Mouse (Mus musculus) midbrain, embryonic 13.5 days (tissue): ENCODE data around the gene Amhr2. TPM values are rescaled to one million over a fixed set of nuclear protein-coding genes. Genes with fewer than 3 reads are reported as not detected.

ENCODE experiments used
- ATAC-seq: fragments of 200-750 bp; cut with Nextera tagmentation; 2 replicates; pipeline ENCODE4 v1.8.0; 2017; ENCODE audit warnings: mild to moderate bottlenecking, moderate TSS enrichment, moderate library complexity
- H3K27ac ChIP-seq: fragments of 300-500 bp; sonication (generic); 2 replicates; pipeline ENCODE4 v1.5.1; 2015; ENCODE audit warnings: inconsistent platforms, mild to moderate bottlenecking, moderate library complexity
- H3K27me3 ChIP-seq: fragments of 300-500 bp; sonication (generic); 2 replicates; pipeline ENCODE4 v1.6.1; 2015; ENCODE audit warnings: mild to moderate bottlenecking, inconsistent platforms
- H3K36me3 ChIP-seq: fragments of 300-500 bp; sonication (generic); 2 replicates; pipeline ENCODE4 v1.6.1; 2015; ENCODE audit warnings: mild to moderate bottlenecking, inconsistent platforms
- H3K4me1 ChIP-seq: fragments of 300-500 bp; sonication (generic); replicated peaks from 2 replicates; pipeline ENCODE4 v1.6.1; 2015; ENCODE audit warnings: inconsistent platforms
- H3K4me2 ChIP-seq: fragments of 300-500 bp; sonication (generic); replicated peaks from 2 replicates; pipeline ENCODE4 v1.6.1; 2015; ENCODE audit warnings: moderate library complexity, mild to moderate bottlenecking, inconsistent platforms
- H3K4me3 ChIP-seq: fragments of 300-500 bp; sonication (generic); replicated peaks from 2 replicates; pipeline ENCODE4 v1.5.1; 2015; ENCODE audit warnings: mild to moderate bottlenecking, inconsistent platforms
- H3K9ac ChIP-seq: fragments of 300-500 bp; sonication (generic); replicated peaks from 2 replicates; pipeline ENCODE4 v1.6.1; 2015; ENCODE audit warnings: mild to moderate bottlenecking, inconsistent platforms
- H3K9me3 ChIP-seq: fragments of 300-500 bp; sonication (generic); 2 replicates; pipeline ENCODE4 v1.6.1; 2016; ENCODE audit warnings: mild to moderate bottlenecking, inconsistent platforms
- WGBS: fragments of 180-500 bp; shearing (Covaris S2); methylation state at CpG from one replicate; pipeline ENCODE4 v1.1.7; 2015; 5-methylcytosine and 5-hydroxymethylcytosine counted together
- polyA plus RNA-seq: library from polyadenylated mRNA; unstranded; fragments of >200 nt; fragmentation: Nextera tagmentation; extraction: Ambion mirVana; gene quantifications from 2 replicates; pipeline ENCODE4 v1.2.1, GENCODE M21; 2015

Gene Amhr2
- 0.30 and 0.74 TPM in 2 replicates for polyA plus RNA-seq

DNA sequence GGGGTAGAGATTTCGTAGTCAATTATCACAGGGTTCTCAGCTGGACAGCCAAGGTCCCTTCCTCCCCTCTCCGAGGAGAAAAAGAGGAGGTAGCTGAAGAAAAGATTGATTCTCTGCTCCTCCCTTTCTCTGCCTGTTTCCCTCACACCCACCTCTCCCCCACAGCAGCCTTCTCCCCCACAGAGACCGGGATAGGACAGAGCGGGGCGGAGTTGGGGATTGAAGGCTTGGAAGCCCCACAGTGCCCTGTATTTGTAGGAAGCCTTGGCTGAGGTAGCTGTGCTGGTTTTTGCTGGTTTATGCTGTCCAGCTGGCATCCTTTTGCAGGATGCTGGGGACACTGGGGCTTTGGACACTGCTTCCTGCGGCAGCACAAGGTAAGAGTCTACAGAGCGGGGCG is at the start of gene Amhr2:
Gene Amhr2 (plus strand): TSS at position 222 of the 400 bp plus-strand sequence.
- no peaks in the 10 kb centered on the region for H3K27me3 ChIP-seq
- H3K27ac ChIP-seq, result no peak within 1 kb of the TSS
- H3K4me2 ChIP-seq, result no peak within 1 kb of the TSS
- ATAC-seq, result no peak
- H3K9ac ChIP-seq, result no peak within 1 kb of the TSS
- no peaks in the 10 kb centered on the region for H3K4me1 ChIP-seq
- H3K36me3 ChIP-seq, result no peaks in the 10 kb centered on the region
- no peaks in the 10 kb centered on the region for H3K9me3 ChIP-seq
- 63% methylated on average over 8 of the region's 8 CpGs for WGBS
- no peak within 1 kb of the TSS for H3K4me3 ChIP-seq

DNA sequence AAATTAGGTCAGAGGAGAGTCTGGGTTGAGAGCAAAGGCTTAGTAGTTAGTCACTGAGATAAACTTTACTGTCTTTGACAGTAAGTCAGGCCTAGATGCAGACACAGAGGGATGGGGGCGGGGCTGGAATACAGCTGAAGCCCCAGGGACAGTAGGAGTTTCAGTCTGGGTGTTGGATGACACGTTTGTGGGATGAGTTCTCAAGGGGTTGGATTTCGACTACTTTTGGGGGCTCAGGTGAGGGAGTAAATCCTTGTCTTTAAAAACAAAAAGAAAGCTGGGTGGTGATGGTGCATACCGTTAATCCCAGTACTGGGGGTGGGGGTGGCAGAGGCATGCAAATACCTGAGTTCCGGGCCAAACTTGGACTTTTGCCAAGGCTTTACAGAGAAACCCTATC is 46.5 kb upstream of the Amhr2 start:
- H3K9ac ChIP-seq, result no peak overlapping the region
- H3K9me3 ChIP-seq, result no peaks in the 10 kb centered on the region
- H3K4me1 ChIP-seq, result peaks cover 15% of the 10 kb centered on the region
- H3K27ac ChIP-seq, result no peak overlapping the region
- 12% methylated on average over 5 of the region's 5 CpGs for WGBS
- peaks cover 14% of the 10 kb centered on the region for H3K27me3 ChIP-seq
- no peaks in the 10 kb centered on the region for H3K36me3 ChIP-seq
- H3K4me3 ChIP-seq, result no peak overlapping the region
- H3K4me2 ChIP-seq, result no peak overlapping the region
- no peak for ATAC-seq

DNA sequence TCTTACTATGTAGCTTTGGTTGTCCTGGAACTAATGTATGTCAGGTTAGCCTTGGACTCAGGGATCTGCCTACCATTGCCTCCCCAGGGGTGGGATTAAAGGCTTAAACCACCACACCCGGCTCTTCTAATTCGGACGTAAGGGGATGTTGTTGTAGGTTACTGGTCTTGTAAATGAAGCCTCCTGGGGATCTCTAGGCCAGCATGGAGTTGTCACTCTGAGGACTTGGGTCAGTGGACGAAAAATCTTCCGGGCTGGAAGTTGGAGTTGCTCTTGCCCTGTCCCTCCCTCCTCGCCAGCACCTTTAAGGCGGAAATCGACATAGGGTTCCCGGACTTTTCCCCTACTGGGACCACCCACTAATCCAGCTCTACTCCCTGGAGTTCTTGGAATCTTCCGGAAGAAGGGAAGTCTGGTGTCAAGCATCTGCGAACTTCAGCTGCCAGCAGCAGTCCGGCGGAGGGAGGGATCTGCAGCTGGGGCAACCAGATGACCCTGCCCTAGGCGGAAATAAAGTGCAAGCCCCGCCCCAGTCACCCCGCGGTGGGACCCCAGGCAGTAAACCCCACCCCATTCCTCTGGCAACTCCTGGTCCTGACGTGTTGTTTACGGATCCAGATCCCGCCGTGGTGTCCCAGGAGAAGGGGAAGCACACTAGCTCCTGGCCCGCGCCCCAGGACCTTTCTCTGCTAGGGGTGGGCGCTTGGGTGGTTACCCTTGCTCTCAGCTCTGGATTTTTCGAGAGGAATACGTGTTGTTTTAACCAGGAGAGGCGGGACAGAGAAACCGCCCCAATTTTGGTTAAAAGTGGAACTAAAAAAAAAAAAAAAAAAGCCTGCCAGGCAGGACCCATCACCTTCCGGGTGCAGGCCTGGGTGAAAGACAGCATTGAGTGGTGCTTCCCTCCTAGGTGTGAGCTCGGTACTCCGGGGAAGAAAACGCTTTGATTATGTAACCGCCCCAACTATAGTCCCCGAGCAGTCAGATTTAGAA is 45.6 kb upstream of the Amhr2 start:
- WGBS, result 4% methylated on average over 34 of the region's 34 CpGs
- Histone ChIP-seq H3K4me1 (peaks cover 11% of the 10 kb centered on the region), H3K4me3 (peak overlapping the region; percentile 38), H3K27ac (no peak overlapping the region), H3K9ac (peak overlapping the region; percentile 54), H3K9me3 (no peaks in the 10 kb centered on the region), H3K27me3 (peaks cover 14% of the 10 kb centered on the region), H3K4me2 (peak overlapping the region; percentile 68), H3K36me3 (no peaks in the 10 kb centered on the region)
- 0 out of 2 replicates have a peak, but pooled peaks have one; percentile 34 for ATAC-seq

DNA sequence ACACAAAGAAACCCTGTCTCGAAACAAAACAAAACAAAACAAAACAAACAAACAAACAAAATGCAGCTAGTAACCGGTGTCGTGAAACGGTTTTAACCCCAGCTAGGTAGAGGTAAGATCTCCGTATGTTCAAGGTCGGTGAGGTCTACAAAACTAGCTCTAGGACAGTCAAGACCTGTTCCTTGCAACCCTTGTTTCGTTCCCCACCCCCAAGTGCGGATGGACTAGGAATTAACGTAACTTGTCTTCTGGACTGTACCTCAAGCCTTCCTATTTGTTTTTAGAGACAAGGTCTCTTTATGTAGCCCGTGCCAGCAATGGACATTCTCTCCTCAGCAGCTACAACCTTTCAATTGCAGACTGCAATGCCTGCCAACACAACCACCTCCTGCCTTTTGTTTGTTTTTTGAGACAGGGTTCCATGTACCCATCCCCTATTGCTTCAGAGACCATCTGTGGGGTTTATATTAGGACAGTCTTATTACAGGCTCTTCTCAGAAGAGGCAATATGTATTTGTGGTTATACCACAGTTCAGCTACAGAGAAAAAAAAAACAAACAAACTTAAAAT is 44.6 kb upstream of the Amhr2 start:
- WGBS, result 81% methylated on average over 10 of the region's 10 CpGs
- no peaks in the 10 kb centered on the region for H3K9me3 ChIP-seq
- peaks cover 14% of the 10 kb centered on the region for H3K27me3 ChIP-seq
- H3K4me3 ChIP-seq, result no peak overlapping the region
- no peak overlapping the region for H3K4me2 ChIP-seq
- H3K9ac ChIP-seq, result no peak overlapping the region
- peaks cover 15% of the 10 kb centered on the region for H3K4me1 ChIP-seq
- ATAC-seq, result no peak
- no peak overlapping the region for H3K27ac ChIP-seq
- H3K36me3 ChIP-seq, result no peaks in the 10 kb centered on the region

DNA sequence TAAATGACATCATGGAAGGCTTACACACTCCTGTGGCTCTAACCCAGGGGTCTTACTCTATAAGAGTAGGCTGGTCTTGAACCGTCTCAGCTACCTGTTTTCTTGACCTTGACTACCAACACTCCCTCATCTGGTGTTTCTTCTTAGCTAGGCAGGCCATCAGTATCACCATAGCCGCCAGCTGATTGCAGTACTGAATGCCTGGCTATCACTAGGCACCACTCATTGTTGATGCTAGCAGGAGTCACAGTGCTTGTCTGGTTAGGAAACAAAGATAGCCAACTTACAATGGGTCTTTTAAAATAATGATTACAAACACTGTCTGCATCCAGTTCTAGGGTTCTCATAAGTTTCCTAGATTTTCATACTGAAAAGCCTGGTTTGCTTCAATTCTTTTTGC is 43.9 kb upstream of the Amhr2 start:
- no peak overlapping the region for H3K27ac ChIP-seq
- H3K36me3 ChIP-seq, result no peaks in the 10 kb centered on the region
- ATAC-seq, result no peak
- H3K9me3 ChIP-seq, result no peaks in the 10 kb centered on the region
- no peak overlapping the region for H3K4me3 ChIP-seq
- peaks cover 10% of the 10 kb centered on the region for H3K27me3 ChIP-seq
- no peak overlapping the region for H3K9ac ChIP-seq
- H3K4me2 ChIP-seq, result no peak overlapping the region
- WGBS, result 79% methylated on average over 2 of the region's 2 CpGs
- H3K4me1 ChIP-seq, result peaks cover 15% of the 10 kb centered on the region

DNA sequence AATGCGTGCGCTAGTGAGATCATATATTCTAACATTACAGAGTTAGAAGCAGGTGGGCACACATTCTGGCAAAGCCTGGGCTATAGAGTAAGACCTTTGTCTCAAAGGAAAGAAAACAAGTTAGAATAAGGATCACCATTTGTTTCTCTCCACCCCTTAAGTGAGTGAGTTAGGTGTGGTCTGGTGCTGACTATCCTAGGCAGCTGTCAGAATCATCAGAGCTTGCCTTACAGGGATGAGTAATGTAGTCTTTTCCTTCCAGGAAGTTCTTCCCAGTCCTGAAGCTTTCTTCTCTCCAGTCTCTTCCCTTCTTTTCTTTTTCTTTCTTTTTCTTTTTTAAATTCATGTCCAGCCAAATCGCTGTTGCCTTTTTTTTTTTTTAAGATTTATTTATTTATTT is 43.0 kb upstream of the Amhr2 start:
- Histone ChIP-seq H3K27ac (no peak overlapping the region), H3K36me3 (no peaks in the 10 kb centered on the region), H3K9ac (no peak overlapping the region), H3K9me3 (no peaks in the 10 kb centered on the region), H3K4me2 (no peak overlapping the region), H3K4me3 (no peak overlapping the region), H3K4me1 (peaks cover 19% of the 10 kb centered on the region), H3K27me3 (peaks cover 7% of the 10 kb centered on the region; the same call in 1 of the 2 replicates)
- ATAC-seq, result no peak
- WGBS, result 95% methylated on average over 3 of the region's 3 CpGs

DNA sequence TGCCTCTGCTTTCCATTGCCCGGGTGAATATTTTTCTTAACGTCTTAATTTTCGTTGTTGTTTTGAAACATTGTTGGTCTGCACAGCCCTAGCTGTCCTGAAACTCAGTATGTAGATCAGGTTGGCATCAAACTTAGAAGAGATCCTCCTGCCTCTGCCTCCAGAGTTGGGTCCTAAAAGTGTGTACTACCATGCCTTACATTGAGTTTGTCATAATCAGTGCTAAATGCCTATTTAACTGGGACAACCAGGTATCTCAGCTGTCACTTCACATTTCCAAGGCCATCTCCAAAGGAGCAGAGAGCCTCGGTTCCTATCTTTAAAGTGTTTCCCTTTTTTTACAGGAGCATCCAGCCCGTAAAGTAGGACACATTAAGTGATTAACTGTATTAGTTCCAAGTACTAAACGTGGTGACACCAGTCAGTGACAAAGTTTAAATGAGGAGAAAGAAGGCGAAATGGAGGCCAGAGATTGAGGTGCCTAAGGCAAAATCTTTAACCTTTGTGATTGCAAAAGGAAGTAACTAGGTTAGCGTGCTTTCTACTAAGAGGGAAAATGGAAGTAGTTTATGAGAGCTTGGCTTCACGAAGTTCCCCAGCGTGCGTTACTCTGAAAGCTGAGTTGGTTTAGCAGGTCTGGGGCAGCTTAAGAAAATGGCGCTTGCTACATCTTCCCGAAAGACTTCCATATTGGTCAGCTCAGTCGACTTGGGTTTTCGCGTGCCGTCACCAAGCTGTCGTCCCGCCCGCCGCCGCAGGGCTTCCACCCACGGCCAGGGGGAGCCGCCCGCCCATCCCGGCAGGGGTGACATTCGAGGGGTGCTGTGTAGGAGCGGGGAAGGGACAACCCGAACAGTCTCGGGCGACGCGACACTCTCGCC is 40.3 kb upstream of the Amhr2 start:
- Histone ChIP-seq H3K27me3 (0 out of 2 replicates have a peak, but pooled peaks cover 3% of the 10 kb centered on the region), H3K4me3 (peak overlapping the region; percentile 61), H3K9me3 (no peaks in the 10 kb centered on the region), H3K4me2 (peak overlapping the region; percentile 57), H3K9ac (peak overlapping the region; percentile 73), H3K27ac (peak overlapping the region; percentile 99), H3K36me3 (peaks cover 23% of the 10 kb centered on the region), H3K4me1 (peaks cover 37% of the 10 kb centered on the region)
- ATAC-seq, result no peak
- WGBS, result 17% methylated on average over 34 of the region's 34 CpGs

DNA sequence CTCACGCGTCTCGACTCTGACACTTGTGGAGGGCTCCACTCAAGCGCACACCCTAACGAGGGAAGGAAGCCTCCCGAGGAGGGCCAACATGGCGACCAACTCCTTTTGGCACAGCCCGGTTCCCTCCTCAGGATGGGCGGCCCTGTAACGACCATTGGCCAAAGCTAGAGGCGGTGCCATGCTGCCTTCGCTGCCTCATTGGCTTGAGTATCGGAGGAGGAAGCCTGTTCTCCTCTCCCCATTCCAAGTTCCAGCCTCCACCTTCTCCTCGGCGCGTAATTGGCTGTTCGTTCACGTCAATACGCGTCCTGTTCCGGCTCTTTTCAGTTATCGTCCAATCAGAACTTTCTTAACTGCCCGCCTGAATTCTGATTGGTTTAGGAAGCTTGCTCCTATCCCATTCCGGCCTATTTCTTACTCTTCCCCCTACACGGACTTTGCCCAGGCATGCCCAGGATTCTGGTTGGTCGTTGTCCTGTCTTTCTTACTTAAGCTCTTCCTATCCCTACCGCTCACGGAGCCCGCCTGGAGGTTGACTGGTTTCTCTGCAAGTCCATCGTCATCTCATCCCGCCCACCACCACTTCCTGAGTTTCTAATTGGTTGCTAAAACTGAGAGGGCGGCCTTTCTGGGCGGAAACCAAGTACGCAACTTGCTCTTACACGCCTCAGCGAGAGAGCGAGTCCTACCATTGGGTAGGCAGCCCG is 39.5 kb upstream of the Amhr2 start, which contains the start of gene Sp1:
Gene Sp1 (plus strand): TSS at position 655 of the 707 bp plus-strand sequence.
- H3K4me2 ChIP-seq, result peak within 1 kb of the TSS; percentile 62
- H3K27ac ChIP-seq, result peak within 1 kb of the TSS; percentile 99
- H3K9me3 ChIP-seq, result no peaks in the 10 kb centered on the region
- 0 out of 2 replicates have a peak, but pooled peaks cover 1% of the 10 kb centered on the region for H3K27me3 ChIP-seq
- peak within 1 kb of the TSS; percentile 92 for H3K9ac ChIP-seq
- peaks cover 43% of the 10 kb centered on the region for H3K4me1 ChIP-seq
- under 1% methylated on average over 38 of the region's 38 CpGs for WGBS
- peak; percentile 99 for ATAC-seq
- peak within 1 kb of the TSS; percentile 94 for H3K4me3 ChIP-seq
- peaks cover 31% of the 10 kb centered on the region for H3K36me3 ChIP-seq

DNA sequence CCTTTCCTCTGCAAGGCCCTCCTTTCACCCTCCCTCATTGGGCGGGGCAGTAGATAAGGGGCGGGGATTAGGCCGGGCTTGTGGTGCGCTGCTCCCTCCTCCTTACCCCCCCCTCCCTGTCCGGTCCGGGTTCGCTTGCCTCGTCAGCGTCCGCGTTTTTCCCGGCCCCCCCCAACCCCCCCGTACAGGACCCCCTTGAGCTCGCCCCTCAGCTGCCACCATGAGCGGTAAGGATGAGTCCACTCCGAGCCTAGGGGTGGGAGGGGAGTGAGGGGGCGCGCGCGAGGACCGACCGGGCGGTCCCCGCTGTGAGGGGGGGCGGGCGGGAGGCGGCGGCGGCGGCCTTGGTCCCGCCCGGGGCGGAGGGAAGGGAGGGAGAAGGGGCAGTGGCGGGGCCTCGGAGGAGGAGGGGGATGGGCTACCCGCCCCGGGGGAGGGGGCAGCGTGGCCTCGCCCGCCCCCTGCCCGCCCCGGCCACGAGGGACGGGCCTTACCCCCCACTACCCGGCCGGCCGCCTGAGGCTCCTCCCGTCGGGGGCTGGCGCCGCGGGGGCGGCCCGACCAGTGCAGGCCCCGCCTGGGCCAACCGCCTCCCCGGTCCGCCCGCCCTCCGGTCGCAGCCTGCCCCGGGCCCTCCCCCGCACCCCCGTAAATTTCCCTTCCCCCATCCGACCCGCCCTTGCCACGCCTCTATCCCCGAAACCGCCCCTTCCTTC is 38.8 kb upstream of the Amhr2 start:
- peaks cover 38% of the 10 kb centered on the region for H3K36me3 ChIP-seq
- H3K27me3 ChIP-seq, result no peaks in the 10 kb centered on the region
- peaks cover 48% of the 10 kb centered on the region for H3K4me1 ChIP-seq
- H3K9ac ChIP-seq, result peak overlapping the region; percentile 92
- no peaks in the 10 kb centered on the region for H3K9me3 ChIP-seq
- H3K4me3 ChIP-seq, result peak overlapping the region; percentile 94
- 1% methylated on average over 28 of the region's 69 CpGs for WGBS
- peak overlapping the region; percentile 62 for H3K4me2 ChIP-seq
- H3K27ac ChIP-seq, result peak overlapping the region; percentile 90
- ATAC-seq, result no peak

DNA sequence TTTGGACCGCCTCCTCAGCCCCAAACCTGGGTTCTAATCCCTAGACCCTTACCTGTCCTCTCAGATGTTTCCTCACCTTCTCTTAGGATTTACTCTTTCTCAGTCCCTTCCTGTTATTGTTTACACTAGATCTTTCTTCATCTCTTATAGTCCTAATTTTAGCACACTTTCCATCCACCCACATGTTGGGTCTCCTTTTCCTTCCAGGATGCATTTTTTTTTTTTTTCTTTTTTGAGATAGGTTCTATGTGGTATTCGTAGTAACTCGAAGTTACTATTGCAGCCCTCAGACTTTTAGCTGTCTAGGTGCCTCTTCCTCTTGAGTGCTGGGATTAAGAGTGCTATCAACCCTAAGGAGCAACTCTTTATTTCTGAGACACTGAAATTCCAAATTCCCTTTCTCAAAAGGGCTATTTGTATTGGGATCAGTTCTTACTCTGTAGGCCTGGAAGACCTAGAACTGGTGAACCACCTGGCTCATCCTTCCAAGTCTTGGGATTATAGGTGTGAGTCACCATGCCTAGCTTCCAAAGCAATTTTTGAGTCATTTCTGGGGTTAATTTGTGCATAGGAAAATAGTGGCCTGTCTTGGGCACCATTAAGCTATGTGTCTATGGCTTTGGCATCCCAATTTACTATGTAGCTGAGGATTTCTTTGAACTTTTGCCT is 38.1 kb upstream of the Amhr2 start:
- no peaks in the 10 kb centered on the region for H3K9me3 ChIP-seq
- 31% methylated on average over 3 of the region's 3 CpGs for WGBS
- H3K4me3 ChIP-seq, result peak overlapping the region; percentile 94
- no peak for ATAC-seq
- no peaks in the 10 kb centered on the region for H3K27me3 ChIP-seq
- H3K9ac ChIP-seq, result peak overlapping the region; percentile 92
- H3K4me2 ChIP-seq, result peak overlapping the region; percentile 62
- H3K4me1 ChIP-seq, result peaks cover 53% of the 10 kb centered on the region
- H3K36me3 ChIP-seq, result peaks cover 45% of the 10 kb centered on the region
- peak overlapping the region; percentile 90 for H3K27ac ChIP-seq
